In genomic region chr15:27724796-27725680, GRCm38 (mm10) we compare ENCODE assay signal across 10 mouse cellular contexts. TPM values are rescaled to one million over a fixed set of nuclear protein-coding genes. Genes with fewer than 3 reads are reported as not detected.
DNase-seq lines count a peak whose midpoint lies in the region; ATAC-seq lines count a peak whose summit lies in the region.
"Had no signal": no experiment of that assay in that cellular context is flagged by ENCODE, and none has a peak within 500 bp of the region (broad histone marks: within the 10 kb centered on the region; RNA-seq: fewer than 3 reads in every experiment).

No protein-coding gene starts in this region.

- H3K9me3 ChIP-seq in neural tube, embryonic 11.5 days (ENCODE audit: control insufficient read depth, low read length): no peaks in the 10 kb centered on the region
- no peaks in the 10 kb centered on the region for H3K9me3 ChIP-seq in intestine, embryonic 16.5 days (ENCODE audit: control insufficient read depth, low read length)
- H3K9me3 ChIP-seq in neural tube, embryonic 15.5 days (replicated peaks): 0 out of 2 replicates have a peak, but pooled peaks cover 4% of the 10 kb centered on the region
- H3K9me3 ChIP-seq: hindbrain, embryonic 15.5 days; neural tube, embryonic 12.5 days had no signal

- no peak overlapping the region for H3K9ac ChIP-seq in neural tube, embryonic 11.5 days (ENCODE audit: low read length)
- no peak overlapping the region for H3K9ac ChIP-seq in intestine, embryonic 16.5 days (ENCODE audit: low read depth, low read length)
- H3K9ac ChIP-seq in neural tube, embryonic 15.5 days (replicated peaks): no peak overlapping the region
- H3K9ac ChIP-seq: hindbrain, embryonic 15.5 days; neural tube, embryonic 12.5 days had no signal

- peak overlapping the region; percentile 20; the same call in 1 of the 2 replicates for H3K27ac ChIP-seq in neural tube, embryonic 11.5 days (ENCODE audit: low read depth, low read length)
- H3K27ac ChIP-seq in intestine, embryonic 16.5 days (ENCODE audit: low read length): peak overlapping the region; percentile 21; the same call in 1 of the 2 replicates
- 0 out of 2 replicates have a peak overlapping the region, but pooled peaks have one; percentile 23 for H3K27ac ChIP-seq in neural tube, embryonic 15.5 days (replicated peaks)
- H3K27ac ChIP-seq: hindbrain, embryonic 15.5 days; neural tube, embryonic 12.5 days had no signal

- no peak overlapping the region for H3K4me2 ChIP-seq in neural tube, embryonic 11.5 days (ENCODE audit: low read depth)
- no peak overlapping the region for H3K4me2 ChIP-seq in intestine, embryonic 16.5 days (ENCODE audit: low read depth, low read length)
- no peak overlapping the region for H3K4me2 ChIP-seq in neural tube, embryonic 15.5 days
- H3K4me2 ChIP-seq: hindbrain, embryonic 15.5 days; neural tube, embryonic 12.5 days had no signal

- H3K36me3 ChIP-seq in neural tube, embryonic 11.5 days (ENCODE audit: control insufficient read depth, insufficient read depth, low read length): no peaks in the 10 kb centered on the region
- H3K36me3 ChIP-seq in intestine, embryonic 16.5 days (ENCODE audit: control insufficient read depth, insufficient read depth, low read length): no peaks in the 10 kb centered on the region
- no peaks in the 10 kb centered on the region for H3K36me3 ChIP-seq in neural tube, embryonic 15.5 days
- H3K36me3 ChIP-seq: hindbrain, embryonic 15.5 days had no signal

- no peak overlapping the region for H3K4me3 ChIP-seq in neural tube, embryonic 11.5 days (ENCODE audit: low read depth, low read length)
- no peak overlapping the region for H3K4me3 ChIP-seq in intestine, embryonic 16.5 days (ENCODE audit: low read length)
- H3K4me3 ChIP-seq in neural tube, embryonic 15.5 days (replicated peaks): no peak overlapping the region
- H3K4me3 ChIP-seq: hindbrain, embryonic 15.5 days; neural tube, embryonic 12.5 days had no signal

- peak; percentile 22 to 29 for DNase-seq in heart, adult 9 months (ENCODE audit: low spot score in 2 of 2)
- DNase-seq in heart, postnatal 4 days: no peak
- DNase-seq in neural tube, embryonic 11.5 days (ENCODE audit: low spot score): no peak
- DNase-seq in neural tube, embryonic 10.5 days (ENCODE audit: extremely low spot score, low spot score): no peak
- no peak for DNase-seq in layer of hippocampus, adult 8-10 months (ENCODE audit: low spot score in 2 of 2)
- DNase-seq in frontal cortex, postnatal 25 days (ENCODE audit: low spot score in 2 of 2): no peak

- H3K27me3 ChIP-seq in neural tube, embryonic 11.5 days (ENCODE audit: control insufficient read depth, insufficient read depth, low read length): no peaks in the 10 kb centered on the region
- H3K27me3 ChIP-seq in intestine, embryonic 16.5 days (replicated peaks; ENCODE audit: control insufficient read depth, insufficient read depth, low read length): no peaks in the 10 kb centered on the region
- H3K27me3 ChIP-seq in neural tube, embryonic 15.5 days (replicated peaks): no peaks in the 10 kb centered on the region
- H3K27me3 ChIP-seq: hindbrain, embryonic 15.5 days; neural tube, embryonic 12.5 days had no signal

- WGBS in neural tube, embryonic 11.5 days: 77% methylated on average over 9 of the region's 9 CpGs
- WGBS in intestine, embryonic 16.5 days: 50% methylated on average over 9 of the region's 9 CpGs
- 72% methylated on average over 9 of the region's 9 CpGs for WGBS in neural tube, embryonic 15.5 days

- ATAC-seq in neural tube, embryonic 11.5 days (ENCODE audit: insufficient read depth, low FRiP score, low TSS enrichment): no peak
- ATAC-seq in intestine, embryonic 16.5 days: no peak; the same call in 1 of the 2 replicates
- no peak for ATAC-seq in neural tube, embryonic 15.5 days (ENCODE audit: low FRiP score)

- no peaks in the 10 kb centered on the region for H3K4me1 ChIP-seq in neural tube, embryonic 11.5 days (ENCODE audit: control insufficient read depth, insufficient read depth, low read length)
- no peaks in the 10 kb centered on the region; the same call in 1 of the 2 replicates for H3K4me1 ChIP-seq in intestine, embryonic 16.5 days (ENCODE audit: control insufficient read depth, insufficient read depth, low read length)
- H3K4me1 ChIP-seq in neural tube, embryonic 15.5 days: peaks cover 3% of the 10 kb centered on the region; the same call in 1 of the 2 replicates
- H3K4me1 ChIP-seq: hindbrain, embryonic 15.5 days; neural tube, embryonic 12.5 days had no signal

RNA-seq across cellular contexts. Expression of gene Otulinl, which starts 43.7 kb away (rescaled TPM):
- 1 to 10 TPM; 1.3 to 2.4 TPM for total RNA-seq in heart, postnatal 4 days (2021)
- 8.0 and 9.8 TPM in 2 replicates for polyA plus RNA-seq in neural tube, embryonic 11.5 days (2014; fragmentation: Nextera tagmentation; extraction: Ambion mirVana)
- 10.7 and 11.0 TPM in 2 replicates for polyA plus RNA-seq in intestine, embryonic 16.5 days (2015; fragmentation: Nextera tagmentation; extraction: Ambion mirVana)
- 16.2 and 18.9 TPM in 2 replicates for polyA plus RNA-seq in neural tube, embryonic 15.5 days (2015; fragmentation: Nextera tagmentation; extraction: Ambion mirVana)
- 10 to 100 TPM; 25.3 to 35.0 (median 33.1) TPM for total RNA-seq in layer of hippocampus, adult 8-10 months (2022)

Comparison
In these comparisons a context has a peak if more than half of its experiments do, and no peak if none do; other contexts are left out.
1. DNase-seq: peak in heart, adult 9 months (2 of 2); none in heart, postnatal 4 days (single experiment), neural tube, embryonic 11.5 days (single experiment), neural tube, embryonic 10.5 days (single experiment), layer of hippocampus, adult 8-10 months (0 of 2) and frontal cortex, postnatal 25 days (0 of 2).
2. Peak in every context shown above with its lines, with median percentiles within 50 percentile points of each other: H3K27ac ChIP-seq.